Mouse (Mus musculus) liver, adult 2 months (tissue): ENCODE data around the gene Rgs9. TPM values are rescaled to one million over a fixed set of nuclear protein-coding genes. Genes with fewer than 3 reads are reported as not detected.

Experiments used
- DNase-seq: peaks from one replicate; pipeline ENCODE4 v3.0.0-alpha.2; 2011; ENCODE audit warnings: low read depth, low spot score; ENCODE audit errors: extremely low read depth
- H3K27ac ChIP-seq: fragments of 200-500 bp; replicated peaks from 2 replicates; pipeline ENCODE4 v1.5.1; 2012; ENCODE audit warnings: low read depth, mild to moderate bottlenecking, control low read depth, inconsistent platforms, low read length; ENCODE audit not compliant: insufficient read depth
- H3K27me3 ChIP-seq: fragments of 200-500 bp; 2 replicates; pipeline ENCODE4 v1.6.1; 2012; ENCODE audit warnings: mild to moderate bottlenecking, moderate library complexity, low read length, inconsistent platforms; ENCODE audit not compliant: control insufficient read depth, insufficient read depth
- H3K36me3 ChIP-seq: fragments of 200-500 bp; 2 replicates; pipeline ENCODE4 v1.6.1; 2012; ENCODE audit warnings: low read length, inconsistent platforms; ENCODE audit not compliant: control insufficient read depth, insufficient read depth
- H3K4me1 ChIP-seq: fragments of 200-500 bp; 2 replicates; pipeline ENCODE4 v1.6.1; 2011; ENCODE audit warnings: low read length; ENCODE audit not compliant: control insufficient read depth, insufficient read depth
- H3K4me3 ChIP-seq: fragments of 200-500 bp; 2 replicates; pipeline ENCODE4 v1.5.1; 2011; ENCODE audit warnings: low read depth, mild to moderate bottlenecking, control low read depth, low read length, moderate library complexity; ENCODE audit not compliant: insufficient read depth
- H3K79me2 ChIP-seq: fragments of 200-500 bp; 2 replicates; pipeline ENCODE4 v1.6.1; 2012; ENCODE audit warnings: inconsistent platforms, mild to moderate bottlenecking, low read length, moderate library complexity; ENCODE audit not compliant: control insufficient read depth, insufficient read depth
- H3K9ac ChIP-seq: fragments of 200-500 bp; 2 replicates; pipeline ENCODE4 v1.6.1; 2012; ENCODE audit warnings: low read depth, mild to moderate bottlenecking, control low read depth, inconsistent platforms, low read length
- CTCF ChIP-seq: fragments of 200-500 bp; IDR thresholded peaks from 2 replicates; pipeline ENCODE4 v1.5.1; 2011; ENCODE audit warnings: low read depth, low read length, control low read depth
- POLR2A ChIP-seq: fragments of 200-500 bp; IDR thresholded peaks from 2 replicates; pipeline ENCODE4 v1.6.1; 2011; ENCODE audit warnings: low read length, control low read depth; ENCODE audit not compliant: insufficient read depth; ENCODE audit errors: extremely low read depth
- WGBS: fragments of 180-500 bp; shearing (Covaris S2); methylation state at CpG from one replicate; pipeline ENCODE4 v1.1.7; 2018; 5-methylcytosine and 5-hydroxymethylcytosine counted together
- polyA plus RNA-seq: library from polyadenylated mRNA; depleted of rRNA; stranded (reverse); fragments of >200 nt; gene quantifications from 2 replicates; pipeline ENCODE4 v1.2.3, GENCODE M21; 2012; rRNA removed
- total RNA-seq: library from RNA; depleted of rRNA; stranded (reverse); fragments of >200 nt; gene quantifications from 2 replicates; pipeline ENCODE4 v1.2.3, GENCODE M21; 2014; rRNA removed

Rgs9 gene
- total and polyA plus RNA-seq, 2 experiments = 0.09 to 0.37 TPM

- no peak for TF ChIP-seq POLR2A
- no peak for TF ChIP-seq CTCF
- H3K9ac ChIP-seq = no peak overlapping the region
- 90% methylated on average over 5 of the region's 5 CpGs for WGBS
- no peak overlapping the region for H3K27ac ChIP-seq
- no peaks in the 10 kb centered on the region for H3K79me2 ChIP-seq
- H3K4me3 ChIP-seq = no peak overlapping the region
- H3K27me3 ChIP-seq = no peaks in the 10 kb centered on the region
- no peaks in the 10 kb centered on the region for H3K36me3 ChIP-seq
- DNase-seq = no peak
- no peaks in the 10 kb centered on the region for H3K4me1 ChIP-seq
These were observed 109.7 kb downstream of the Rgs9 start for GRCm38 (mm10) chr11:109188235-109188634.

- no peaks in the 10 kb centered on the region for H3K27me3 ChIP-seq
- TF ChIP-seq CTCF (no peak), POLR2A (no peak)
- no peaks in the 10 kb centered on the region for H3K36me3 ChIP-seq
- 72% methylated on average over 6 of the region's 6 CpGs for WGBS
- DNase-seq = no peak
- no peak overlapping the region for H3K9ac ChIP-seq
- H3K79me2 ChIP-seq = no peaks in the 10 kb centered on the region
- H3K27ac ChIP-seq = no peak overlapping the region
- H3K4me1 ChIP-seq = no peaks in the 10 kb centered on the region
- H3K4me3 ChIP-seq = no peak overlapping the region
These were observed 110.2 kb downstream of the Rgs9 start for GRCm38 (mm10) chr11:109187631-109188184.

GRCm38 (mm10) chr11:109181118-109181517, 116.8 kb downstream of the Rgs9 start:
- WGBS = 61% methylated on average over 7 of the region's 7 CpGs
- Histone ChIP-seq H3K79me2 (no peaks in the 10 kb centered on the region), H3K4me3 (no peak overlapping the region), H3K36me3 (no peaks in the 10 kb centered on the region), H3K27me3 (no peaks in the 10 kb centered on the region), H3K27ac (no peak overlapping the region), H3K9ac (no peak overlapping the region), H3K4me1 (no peaks in the 10 kb centered on the region)
- TF ChIP-seq CTCF (no peak), POLR2A (no peak)
- DNase-seq = no peak

GRCm38 (mm10) chr11:109180290-109180689, 117.6 kb downstream of the Rgs9 start:
- 69% methylated on average over 11 of the region's 11 CpGs for WGBS
- Histone ChIP-seq H3K4me1 (no peaks in the 10 kb centered on the region), H3K27ac (no peak overlapping the region), H3K4me3 (no peak overlapping the region), H3K36me3 (no peaks in the 10 kb centered on the region), H3K9ac (no peak overlapping the region), H3K79me2 (no peaks in the 10 kb centered on the region), H3K27me3 (no peaks in the 10 kb centered on the region)
- DNase-seq = no peak
- TF ChIP-seq POLR2A (no peak), CTCF (no peak)

GRCm38 (mm10) chr11:109178788-109179518, 119.0 kb downstream of the Rgs9 start:
- H3K27me3 ChIP-seq = no peaks in the 10 kb centered on the region
- H3K4me3 ChIP-seq = no peak overlapping the region
- H3K79me2 ChIP-seq = no peaks in the 10 kb centered on the region
- 66% methylated on average over 8 of the region's 8 CpGs for WGBS
- no peak overlapping the region for H3K9ac ChIP-seq
- no peaks in the 10 kb centered on the region for H3K4me1 ChIP-seq
- TF ChIP-seq CTCF (peak; percentile 23; the same call in 1 of the 2 replicates), POLR2A (no peak)
- no peaks in the 10 kb centered on the region for H3K36me3 ChIP-seq
- no peak overlapping the region for H3K27ac ChIP-seq
- no peak for DNase-seq

DNA sequence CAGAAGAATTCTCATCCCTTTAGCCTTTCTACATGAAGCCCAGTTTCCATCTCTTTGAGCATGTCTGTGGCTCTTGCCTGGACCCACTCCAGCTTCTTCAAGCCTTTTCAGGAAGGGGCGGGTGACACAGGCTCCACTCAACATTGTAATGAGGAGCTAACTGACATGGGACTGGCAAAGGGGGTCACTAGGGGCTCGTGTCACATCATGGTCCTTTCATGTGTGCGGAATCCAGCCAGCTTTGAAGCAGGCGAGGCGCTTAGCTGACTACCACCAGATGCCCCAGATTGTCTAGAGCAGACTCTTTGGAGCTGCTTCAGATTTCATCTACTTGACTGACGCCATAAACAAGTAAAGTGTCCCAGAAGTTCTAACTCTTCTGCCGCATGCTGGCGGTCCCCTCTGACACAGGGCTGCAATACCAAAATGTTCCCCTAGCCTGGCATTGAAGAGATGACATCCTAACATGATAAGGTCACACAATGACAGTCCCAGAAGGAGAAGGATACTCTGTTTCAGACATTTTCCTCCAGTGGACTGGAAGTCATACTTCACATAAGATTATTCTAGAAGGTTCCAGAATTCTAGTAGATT, 122.5 kb downstream of the Rgs9 start:
- no peaks in the 10 kb centered on the region for H3K36me3 ChIP-seq
- H3K79me2 ChIP-seq = no peaks in the 10 kb centered on the region
- H3K9ac ChIP-seq = no peak overlapping the region
- TF ChIP-seq POLR2A (no peak), CTCF (no peak)
- H3K27ac ChIP-seq = no peak overlapping the region
- 94% methylated on average over 8 of the region's 8 CpGs for WGBS
- no peaks in the 10 kb centered on the region for H3K27me3 ChIP-seq
- H3K4me1 ChIP-seq = no peaks in the 10 kb centered on the region
- DNase-seq = no peak
- no peak overlapping the region for H3K4me3 ChIP-seq

Other genes with a start within 250 kb of the Rgs9 start
- not detected in 2 replicates for gene E030025P04Rik, start 153.8 kb downstream of the Rgs9 start, total RNA-seq
- not detected in 2 replicates for gene E030025P04Rik, start 153.8 kb downstream of the Rgs9 start, polyA plus RNA-seq
- 18.0 and 23.2 TPM in 2 replicates for gene Gna13, start 64.7 kb upstream of the Rgs9 start, total RNA-seq
- gene Gna13, start 64.7 kb upstream of the Rgs9 start, polyA plus RNA-seq = 10.0 and 13.7 TPM in 2 replicates
- gene 9930022D16Rik, start 115.8 kb upstream of the Rgs9 start, total RNA-seq = not detected in 2 replicates
- gene 9930022D16Rik, start 115.8 kb upstream of the Rgs9 start, polyA plus RNA-seq = not detected in 2 replicates
- 10.8 and 16.0 TPM in 2 replicates for gene Amz2, start 127.8 kb upstream of the Rgs9 start, total RNA-seq
- 13.3 and 14.8 TPM in 2 replicates for gene Amz2, start 127.8 kb upstream of the Rgs9 start, polyA plus RNA-seq
- gene Arsg, start 175.2 kb upstream of the Rgs9 start, total RNA-seq = 8.1 and 9.9 TPM in 2 replicates
- gene Arsg, start 175.2 kb upstream of the Rgs9 start, polyA plus RNA-seq = 8.5 and 9.1 TPM in 2 replicates
- 1.4 and 1.5 TPM in 2 replicates for gene Slc16a6, start 175.5 kb upstream of the Rgs9 start, total RNA-seq
- 1.9 and 2.2 TPM in 2 replicates for gene Slc16a6, start 175.5 kb upstream of the Rgs9 start, polyA plus RNA-seq